Mouse (Mus musculus) ZHBTc4 (cell line): Measurements from ENCODE around the gene Gm42715.
"Not testable (repeated sequence)": the region's sequence is repeated elsewhere in the genome, so short reads cannot be mapped to it uniquely, and the experiment has no call there.

Experiments used
- DNase-seq: peaks from one replicate; pipeline ENCODE4 v3.0.0-alpha.2; 2011; ENCODE audit warnings: low read depth, low spot score

Gene Gm42715

DNA sequence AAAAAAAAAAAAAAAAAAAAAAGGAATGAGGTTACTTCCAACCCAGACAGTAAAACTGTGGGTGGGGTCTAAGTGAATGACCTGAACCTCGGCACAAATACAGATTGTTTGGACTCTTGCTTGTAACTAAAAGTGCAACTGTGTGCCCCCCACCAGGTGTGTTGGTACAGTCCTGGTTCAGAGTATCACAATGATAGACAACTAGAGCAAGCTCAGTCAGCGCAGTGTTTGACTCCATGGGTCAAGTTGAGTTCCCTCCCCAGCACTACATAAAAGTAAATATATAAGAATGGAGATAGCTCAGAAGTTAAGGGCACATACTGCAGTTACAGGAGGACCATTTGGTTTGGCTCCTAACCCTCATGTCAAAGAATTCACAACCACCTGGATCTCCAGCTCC, 22.0 kb upstream of the Gm42715 start:
- DNase-seq = no peak

DNA sequence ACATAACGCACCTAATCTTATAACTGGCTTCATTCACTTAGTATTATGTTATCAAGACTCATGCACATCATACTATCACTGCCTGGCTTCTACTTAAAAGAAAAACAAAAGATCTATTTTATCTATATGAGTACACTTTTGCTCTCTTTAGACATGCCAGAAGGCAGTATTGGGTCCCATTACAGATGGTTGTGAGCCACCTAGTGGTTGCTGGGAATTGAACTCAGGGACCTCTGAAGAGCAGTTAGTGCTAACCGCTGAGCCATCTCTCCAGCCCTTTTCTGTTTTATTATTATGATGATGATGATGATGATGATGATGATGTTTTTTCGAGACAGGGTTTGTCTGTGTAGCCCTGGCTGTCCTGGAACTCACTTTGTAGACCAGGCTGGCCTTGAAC, 21.0 kb upstream of the Gm42715 start:
- peak; percentile 61 for DNase-seq

DNA sequence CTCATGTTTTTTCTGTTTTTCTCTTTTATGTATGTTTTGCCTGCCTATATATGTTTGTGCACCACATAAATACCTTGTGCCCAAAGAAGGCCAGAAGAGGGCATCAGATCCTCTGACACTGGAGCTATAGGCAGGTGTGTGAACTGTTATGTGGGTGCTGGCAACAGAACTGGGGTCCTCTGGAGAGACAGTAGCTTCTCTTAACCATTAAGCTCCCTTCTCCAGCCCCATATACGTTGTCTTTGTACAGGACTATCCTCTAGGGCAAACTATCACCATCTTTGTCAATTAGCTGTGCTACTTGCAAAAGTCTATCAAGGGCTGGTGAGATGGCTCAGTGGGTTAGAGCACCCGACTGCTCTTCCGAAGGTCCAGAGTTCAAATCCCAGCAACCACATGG, 11.1 kb upstream of the Gm42715 start:
- DNase-seq = no peak

DNA sequence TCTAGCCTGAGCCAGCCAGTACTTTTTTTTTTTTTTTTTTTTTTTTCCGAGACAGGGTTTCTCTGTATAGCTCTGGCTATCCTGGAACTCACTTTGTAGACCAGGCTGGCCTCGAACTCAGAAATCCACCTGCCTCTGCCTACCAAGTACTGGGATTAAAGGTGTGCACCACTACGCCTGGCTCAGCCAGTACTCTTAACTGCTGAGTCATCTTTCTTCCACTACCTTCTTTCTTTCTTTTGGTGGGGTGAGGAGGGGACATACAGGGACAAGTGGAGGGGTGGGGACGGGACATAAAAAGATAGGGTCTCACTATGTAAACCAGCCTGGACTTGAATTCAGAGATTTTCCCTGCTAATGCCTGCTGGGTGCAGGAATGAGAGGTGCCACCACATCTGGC, 9.6 kb upstream of the Gm42715 start:
- DNase-seq = not testable (repeated sequence)

DNA sequence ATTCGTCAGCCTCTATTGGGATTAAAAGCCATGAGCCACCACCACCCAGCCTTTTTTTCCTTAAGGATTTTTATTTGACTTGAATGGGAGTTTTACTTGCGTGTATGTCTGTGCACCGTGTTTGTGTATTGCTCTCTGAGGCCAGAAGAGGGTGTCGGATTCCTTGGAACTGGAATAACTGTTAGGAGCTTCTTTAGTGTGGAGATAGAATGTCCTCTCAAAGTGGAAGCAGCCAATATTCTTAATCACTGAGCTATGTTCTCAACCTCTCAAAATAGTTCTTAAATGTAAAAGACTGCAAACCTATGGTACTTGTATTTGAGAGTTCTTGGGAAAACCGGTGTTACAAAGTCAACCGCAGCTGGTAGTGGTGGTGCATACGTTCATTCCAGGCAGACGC, 8.1 kb upstream of the Gm42715 start:
- DNase-seq = peak; percentile 55

DNA sequence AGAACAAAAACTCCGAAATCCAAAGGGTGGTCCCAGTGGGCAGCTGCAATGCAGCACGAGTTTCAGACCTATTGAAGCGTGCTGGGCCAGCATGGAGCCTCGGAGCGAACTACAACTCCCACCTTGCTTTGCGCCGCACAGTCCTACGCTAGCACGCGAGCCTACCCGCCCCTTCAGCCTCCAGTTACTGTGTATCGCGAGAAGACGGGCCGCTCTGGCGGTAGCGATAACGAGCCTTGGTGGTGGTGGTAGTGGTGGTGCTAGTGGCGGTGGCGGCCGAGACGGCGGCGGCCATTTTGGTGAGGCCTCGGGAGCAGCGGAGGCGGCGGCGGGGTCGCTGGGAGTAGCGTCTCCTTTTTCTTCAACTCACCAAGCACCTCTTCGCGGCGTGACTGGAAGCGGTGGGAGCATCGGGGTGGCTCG, 7.6 kb upstream of the Gm42715 start, which contains the start of gene Srcap:
Gene Srcap (plus strand): TSS at position 176 of the 423 bp plus-strand sequence.
- peak; percentile 99 for DNase-seq

DNA sequence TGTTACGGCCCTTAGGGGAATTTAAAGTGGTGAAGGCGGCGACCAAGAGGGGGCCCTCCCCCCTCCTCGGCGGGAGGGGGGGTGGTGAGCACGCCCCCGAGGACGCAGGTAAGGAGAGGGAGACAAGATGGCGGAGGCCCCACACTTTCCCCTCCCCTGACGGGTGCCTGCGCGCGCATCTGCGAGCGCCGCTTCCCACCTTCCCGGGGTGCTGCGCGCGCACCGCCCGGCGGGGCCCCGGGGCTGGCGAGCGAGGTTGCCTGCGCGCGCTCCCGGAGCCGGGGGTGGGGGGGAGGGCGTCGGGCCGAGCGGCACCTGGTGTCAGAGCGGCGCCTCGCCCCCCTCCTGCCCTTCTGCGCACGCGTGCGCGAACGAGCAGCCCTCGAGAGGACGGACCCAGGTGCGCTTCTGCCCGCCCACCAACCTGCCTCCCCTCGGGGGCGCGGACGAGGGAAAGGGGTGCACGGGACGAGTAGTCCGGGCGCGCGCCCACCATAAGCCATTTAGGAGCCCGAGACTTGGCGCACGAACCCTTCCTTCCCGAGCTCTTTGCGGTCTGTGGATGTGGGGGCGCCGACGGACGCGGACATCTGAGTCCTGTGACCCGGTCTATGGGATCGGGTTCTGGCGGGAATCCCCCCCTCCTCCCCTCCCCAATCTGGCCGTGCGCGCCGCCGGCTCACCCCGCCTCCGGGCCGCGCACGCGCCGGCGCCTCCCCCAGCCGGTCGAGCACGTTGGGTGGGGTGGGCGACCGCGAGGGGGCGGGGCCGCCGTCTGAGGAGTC, 7.0 kb upstream of the Gm42715 start:
- DNase-seq = peak; percentile 96

DNA sequence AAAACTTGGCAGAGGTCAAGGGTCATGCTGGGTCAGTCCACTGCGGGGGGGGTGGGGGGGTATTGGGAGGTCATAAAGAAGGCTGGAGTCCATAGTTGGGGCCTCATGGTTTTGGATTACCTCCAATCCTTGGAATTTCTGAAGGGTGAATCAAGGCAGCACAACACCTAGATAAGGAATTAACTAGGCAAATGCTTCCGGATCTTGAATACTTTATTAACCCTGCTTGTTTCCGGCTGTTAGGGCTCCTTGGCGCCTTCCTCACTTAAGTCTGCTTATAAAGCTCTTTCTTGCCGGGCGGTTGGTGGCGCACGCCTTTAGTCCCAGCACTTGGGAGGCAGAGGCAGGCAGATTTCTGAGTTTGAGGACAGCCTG, 6.4 kb upstream of the Gm42715 start:
- DNase-seq = no peak

DNA sequence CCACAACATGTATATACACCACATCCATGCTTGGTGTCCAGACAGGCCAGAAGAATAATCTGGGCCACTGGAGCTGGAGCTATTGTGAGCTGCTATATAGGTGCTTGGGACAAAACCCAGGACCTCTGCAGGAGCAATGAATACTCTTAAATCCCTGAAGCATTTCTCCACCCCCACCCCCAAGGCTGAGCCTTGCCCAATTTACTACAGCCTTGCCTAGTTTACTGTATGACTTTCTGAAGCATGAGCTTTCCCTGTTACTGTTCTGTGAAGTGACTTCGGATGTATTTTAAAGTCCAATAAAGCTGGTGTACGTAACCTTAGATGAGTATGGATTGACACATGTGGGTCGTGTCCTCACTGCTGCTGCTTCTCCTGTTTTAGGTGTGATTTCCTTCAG, 5.6 kb upstream of the Gm42715 start:
- peak; percentile 29 for DNase-seq

DNA sequence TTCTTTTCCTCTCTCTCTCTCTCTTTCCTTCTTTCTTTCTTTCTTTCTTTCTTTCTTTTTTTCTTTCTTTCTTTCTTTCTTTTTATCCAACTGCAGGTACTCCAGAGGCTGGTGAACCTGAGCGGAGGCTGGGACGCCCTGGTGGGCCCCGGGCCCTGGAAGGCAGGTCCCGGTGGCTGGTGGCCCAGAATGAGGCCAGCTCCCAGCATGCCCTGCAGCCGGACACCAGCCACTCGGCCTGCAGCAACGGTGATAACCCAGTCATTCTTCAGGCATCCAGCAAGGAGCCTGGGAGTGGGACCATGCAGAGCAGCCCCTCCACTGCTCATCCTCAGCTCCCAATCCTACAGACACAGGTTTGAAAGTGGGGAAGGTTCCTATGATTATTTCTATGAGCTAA, 3.5 kb upstream of the Gm42715 start:
- peak; percentile 19 for DNase-seq

DNA sequence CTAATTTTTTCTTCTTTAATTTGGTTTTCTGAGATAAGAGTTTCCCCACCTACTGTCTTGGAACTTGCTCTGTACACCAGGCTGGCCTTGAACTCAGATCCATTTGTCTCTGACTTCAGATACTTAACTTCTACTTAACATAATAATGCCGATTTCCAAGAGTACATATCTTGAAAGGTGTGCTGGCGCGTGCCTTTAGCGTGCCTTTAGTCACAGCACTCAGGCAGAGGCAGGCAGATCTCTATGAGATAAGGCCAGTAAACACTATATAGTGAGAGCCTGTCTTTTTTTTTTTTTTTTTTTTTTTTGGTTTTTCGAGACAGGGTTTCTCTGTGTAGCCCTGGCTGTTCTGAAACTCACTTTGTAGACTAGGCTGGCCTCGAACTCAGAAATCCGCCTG, 3.0 kb upstream of the Gm42715 start:
- peak; percentile 82 for DNase-seq

DNA sequence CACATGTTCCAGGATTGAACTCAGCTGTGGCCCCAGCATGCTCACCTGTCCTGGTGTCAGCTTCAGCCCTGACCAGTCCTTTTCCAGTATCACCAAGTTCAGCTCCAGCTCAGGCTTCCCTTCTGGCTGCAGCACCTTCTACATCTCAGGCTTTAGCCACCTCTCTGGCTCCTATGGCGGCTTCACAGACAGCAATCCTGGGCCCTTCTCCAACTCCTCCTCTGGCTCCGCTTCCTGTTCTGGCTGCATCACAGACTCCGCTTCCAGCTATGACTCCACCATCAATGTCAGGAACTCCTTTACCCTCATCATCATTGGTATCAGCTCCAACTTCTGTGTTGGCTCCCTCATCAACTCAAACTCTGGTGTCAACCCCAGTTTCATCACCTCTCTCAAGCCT, 22.3 kb downstream of the Gm42715 start:
- no peak for DNase-seq

DNA sequence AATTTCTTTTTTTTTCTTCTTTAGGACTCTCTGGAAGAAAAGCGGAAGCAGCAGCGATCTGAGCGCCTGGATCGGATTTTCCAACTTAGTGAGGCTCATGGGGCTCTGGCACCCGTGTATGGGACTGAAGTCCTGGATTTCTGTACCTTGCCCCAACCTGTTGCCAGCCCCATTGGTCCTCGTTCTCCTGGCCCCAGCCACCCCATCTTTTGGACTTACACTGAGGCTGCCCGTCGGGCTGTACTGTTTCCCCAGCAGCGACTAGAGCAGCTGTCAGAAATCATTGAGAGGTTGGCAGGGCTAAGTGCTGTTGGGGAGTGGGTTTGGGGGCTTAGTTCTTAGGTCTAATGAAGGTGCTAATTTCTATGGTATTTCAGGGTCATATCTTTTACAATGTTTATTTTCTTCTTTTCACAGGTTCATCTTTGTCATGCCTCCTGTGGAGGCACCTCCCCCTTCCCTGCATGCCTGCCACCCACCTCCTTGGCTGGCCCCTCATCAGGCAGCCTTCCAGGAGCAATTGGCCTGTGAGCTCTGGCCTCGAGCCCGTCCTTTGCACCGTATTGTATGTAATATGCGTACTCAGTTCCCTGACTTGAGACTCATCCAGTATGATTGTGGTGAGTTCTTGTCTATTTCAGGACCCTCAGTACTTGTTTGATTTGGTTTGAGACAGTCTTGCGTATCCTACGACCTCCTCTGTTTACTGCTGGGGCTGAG, 29.9 kb downstream of the Gm42715 start:
- DNase-seq = no peak

DNA sequence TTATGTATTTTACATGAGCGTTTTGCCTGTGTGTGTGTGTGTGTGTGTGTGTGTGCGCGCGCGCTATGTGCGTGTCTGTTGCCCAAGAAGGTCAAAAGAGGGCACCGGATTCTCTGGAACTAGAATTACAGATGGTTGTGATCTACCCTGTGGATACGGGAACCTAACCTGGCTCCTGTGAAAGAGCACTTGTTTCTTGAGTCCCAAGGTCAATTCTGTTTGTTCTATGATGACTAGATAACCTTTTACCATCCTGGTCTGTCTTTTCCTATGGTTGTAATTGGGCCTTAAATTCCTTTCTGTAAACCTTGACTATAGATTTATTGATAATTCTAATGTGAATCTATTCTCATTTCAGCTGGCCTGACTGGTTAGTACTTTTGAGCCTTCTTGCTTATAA, 32.2 kb downstream of the Gm42715 start:
- DNase-seq = no peak

DNA sequence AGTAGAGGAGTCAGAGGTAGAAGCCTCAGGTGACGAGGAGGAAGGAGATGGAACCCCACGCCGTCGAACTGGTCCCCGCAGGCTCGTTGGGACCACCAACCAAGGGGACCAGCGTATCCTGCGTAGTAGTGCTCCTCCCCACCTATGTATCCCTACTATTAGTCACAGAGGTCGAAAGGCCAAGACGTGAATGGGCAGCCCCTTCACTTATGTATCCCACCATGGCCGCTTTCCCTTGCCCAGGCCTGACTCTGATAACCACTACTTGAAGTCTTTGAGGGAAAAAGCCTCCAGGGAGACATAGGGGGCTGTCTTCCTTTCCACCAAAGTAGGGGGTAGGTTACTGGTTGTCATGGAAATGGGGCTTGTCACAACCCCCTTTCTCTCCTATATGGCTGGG, 41.2 kb downstream of the Gm42715 start:
- DNase-seq = peak; percentile 28

DNA sequence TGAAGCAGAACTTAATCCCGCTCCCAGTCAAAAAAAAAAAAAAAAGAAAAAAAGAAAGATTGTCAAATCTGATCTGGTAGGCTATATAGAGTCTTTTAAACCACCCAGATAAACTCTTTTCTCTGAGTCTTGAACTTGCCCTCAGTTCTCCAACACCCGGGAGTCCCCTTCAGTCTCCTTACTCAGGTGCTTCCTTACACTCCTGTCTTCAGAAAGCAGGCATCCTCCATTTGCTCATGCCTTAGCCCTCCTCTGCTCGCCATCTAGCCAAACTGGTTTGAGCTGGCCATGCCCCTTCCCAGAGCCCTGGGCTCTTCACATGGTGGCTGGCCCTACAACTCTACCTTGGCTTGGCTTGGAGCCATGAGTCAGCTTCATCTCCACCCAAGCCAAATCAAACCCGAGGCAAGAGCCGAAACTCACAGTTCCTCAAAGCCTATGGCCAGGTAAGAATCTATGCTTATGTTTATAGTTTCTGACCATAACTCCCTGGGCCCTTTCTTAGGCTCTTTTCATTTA, 42.0 kb downstream of the Gm42715 start, which contains the start of gene Tmem265:
Gene Tmem265 (plus strand): TSS at position 51 of the 519 bp plus-strand sequence.
- peak; percentile 14 for DNase-seq

DNA sequence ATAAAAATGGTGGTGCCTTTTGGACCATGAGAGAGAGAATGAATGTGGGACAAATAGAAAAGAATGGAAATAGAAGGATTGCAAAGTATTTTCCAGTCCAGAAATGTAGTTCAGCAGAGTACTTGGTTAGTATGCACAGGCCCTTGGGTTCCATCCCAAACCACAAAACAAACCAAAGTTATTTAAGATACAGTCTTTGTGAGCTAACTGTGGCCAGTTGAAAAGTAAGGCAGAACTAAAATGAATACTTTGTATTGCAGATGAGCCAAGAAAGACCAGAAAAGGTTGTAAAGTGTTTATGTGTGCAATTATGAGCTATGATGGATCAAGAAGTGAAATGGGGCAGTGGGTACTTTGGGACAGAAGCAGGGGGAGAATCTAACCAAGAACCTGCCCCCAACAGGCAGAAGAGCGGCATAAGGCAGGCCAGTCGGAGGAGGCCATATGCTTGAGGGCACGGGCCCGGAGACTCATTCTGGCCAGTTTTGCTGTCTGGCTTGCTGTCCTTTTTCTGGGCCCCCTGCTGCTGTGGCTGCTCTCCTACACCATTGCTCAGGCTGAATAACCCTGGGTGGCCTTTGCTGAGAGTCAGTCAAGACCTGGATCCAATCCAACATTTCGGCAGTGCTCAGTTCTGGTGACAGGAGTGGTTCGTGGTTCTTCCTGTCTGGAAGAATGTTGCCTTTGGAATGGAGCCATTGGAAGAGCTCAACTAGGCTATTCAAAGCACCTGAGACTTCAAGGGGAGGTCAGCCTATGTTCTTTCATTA, 45.2 kb downstream of the Gm42715 start:
- DNase-seq = peak; percentile 26

DNA sequence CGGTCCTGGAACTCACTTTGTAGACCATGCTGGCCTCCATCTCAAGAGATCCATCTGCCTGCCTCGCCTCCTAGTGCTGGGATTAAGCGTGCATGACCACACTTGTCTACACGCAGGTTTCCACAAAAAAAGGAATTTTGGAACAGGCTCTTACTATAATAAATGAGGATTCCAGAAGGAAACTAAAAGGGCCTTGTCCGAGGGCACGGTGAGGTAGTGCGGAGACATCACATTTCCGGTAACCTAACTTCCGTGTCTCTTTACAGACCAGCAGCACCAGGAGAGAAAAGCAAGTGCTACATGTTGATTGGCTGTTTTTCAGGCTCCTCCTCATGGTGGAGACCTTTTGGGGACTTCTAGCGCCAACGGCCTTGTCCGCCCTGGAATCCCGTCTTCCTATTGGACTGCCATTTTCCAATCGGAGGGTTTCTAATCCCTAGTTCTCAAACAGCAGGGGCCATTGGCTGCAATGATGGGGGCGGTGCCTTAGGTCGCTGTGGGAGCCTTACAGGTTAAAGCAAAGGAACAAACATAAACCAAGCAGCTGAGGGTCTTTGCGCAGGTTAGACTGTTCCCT, 53.6 kb downstream of the Gm42715 start, which contains the start of gene Phkg2:
Gene Phkg2 (plus strand): TSS at position 446 of the 577 bp plus-strand sequence.
- DNase-seq = peak; percentile 99

DNA sequence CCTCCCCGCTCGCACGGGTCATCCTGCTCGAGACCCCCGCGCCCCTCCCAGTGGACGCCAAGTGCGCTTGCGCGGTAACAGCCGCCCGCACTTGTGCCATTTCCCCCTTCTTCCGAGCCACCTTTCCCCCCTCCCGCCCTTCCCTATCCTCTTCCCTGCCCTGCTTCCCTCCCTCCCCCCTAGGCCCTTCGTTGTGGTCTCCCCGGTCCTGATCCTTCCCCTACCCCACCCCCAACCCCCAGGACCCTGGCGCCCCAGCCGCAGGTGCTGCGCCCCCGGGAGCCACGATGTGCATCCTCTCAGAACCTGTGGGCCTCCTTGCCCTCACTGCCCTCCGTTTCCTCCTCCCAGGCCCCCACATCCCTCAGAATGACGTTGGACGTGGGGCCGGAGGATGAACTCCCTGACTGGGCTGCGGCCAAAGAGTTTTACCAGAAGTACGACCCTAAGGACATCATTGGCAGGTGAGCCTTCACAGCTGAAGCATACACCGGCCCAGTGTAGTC, 54.2 kb downstream of the Gm42715 start:
- no peak for DNase-seq

DNA sequence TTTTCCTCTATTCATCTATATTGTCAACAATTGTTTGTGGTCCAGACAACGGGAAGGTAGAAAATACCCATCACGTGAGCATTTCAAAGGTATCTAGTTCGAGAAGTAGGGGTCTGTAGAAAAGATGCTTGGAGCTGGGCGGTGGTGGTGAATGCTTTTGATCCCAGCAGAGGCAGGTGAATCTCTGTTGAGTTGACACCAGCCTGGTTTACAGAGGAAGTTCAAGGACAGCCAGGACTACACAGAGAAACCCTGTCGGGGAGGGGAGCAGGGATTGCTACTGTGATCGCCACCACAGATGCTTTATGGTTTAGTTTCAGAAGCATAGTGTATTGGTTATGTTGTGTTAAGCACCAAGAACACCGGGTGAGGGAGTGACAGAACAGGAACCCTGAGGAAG, 54.7 kb downstream of the Gm42715 start:
- DNase-seq = no peak

DNA sequence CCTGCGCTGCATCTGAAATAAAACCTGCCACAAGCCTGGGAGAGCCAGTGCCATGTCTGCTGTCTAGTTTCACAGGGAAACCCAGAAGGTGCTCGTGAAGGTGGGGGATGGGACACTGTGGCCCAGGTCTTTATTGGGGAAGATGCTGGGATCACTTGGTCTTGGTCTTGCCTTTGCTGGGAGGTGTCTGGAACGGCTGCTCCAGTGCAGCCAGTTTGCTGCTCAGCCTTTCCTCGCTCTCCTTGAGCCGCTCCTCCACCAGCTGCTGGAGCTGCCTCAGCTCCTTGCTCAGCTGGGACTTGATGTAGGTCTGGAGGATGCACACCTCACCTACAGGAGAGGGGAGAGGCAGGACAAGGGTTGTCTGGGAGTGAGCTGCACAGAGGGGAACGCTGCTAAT, 63.9 kb downstream of the Gm42715 start:
- no peak for DNase-seq
